Mouse (Mus musculus): Measurements from ENCODE around the gene Tubb1. TPM values are rescaled to one million over a fixed set of nuclear protein-coding genes. Genes with fewer than 3 reads are reported as not detected.

Gene Tubb1
- polyA plus RNA-seq, 1 experiment from 2014 or later, result 36.2 TPM

Other genes with a start within 250 kb of the Tubb1 start
- 343 and 362 TPM in 2 replicates for gene Gnas, start 166.4 kb upstream of the Tubb1 start, polyA plus RNA-seq (2015; fragmentation: Nextera tagmentation; extraction: Ambion mirVana)
- gene Gm20721, start 104.0 kb upstream of the Tubb1 start, polyA plus RNA-seq (2015; fragmentation: Nextera tagmentation; extraction: Ambion mirVana), result 36.1 and 43.2 TPM in 2 replicates
- gene Nelfcd, start 34.9 kb upstream of the Tubb1 start, polyA plus RNA-seq (2015; fragmentation: Nextera tagmentation; extraction: Ambion mirVana), result 75.2 and 82.0 TPM in 2 replicates
- gene Ctsz, start 11.7 kb upstream of the Tubb1 start, polyA plus RNA-seq (2015; fragmentation: Nextera tagmentation; extraction: Ambion mirVana), result 103 and 111 TPM in 2 replicates
- gene Atp5e, start 13.4 kb downstream of the Tubb1 start, polyA plus RNA-seq (2015; fragmentation: Nextera tagmentation; extraction: Ambion mirVana), result 445 and 472 TPM in 2 replicates
- gene Prelid3b, start 22.4 kb downstream of the Tubb1 start, polyA plus RNA-seq (2015; fragmentation: Nextera tagmentation; extraction: Ambion mirVana), result 115 and 131 TPM in 2 replicates
- gene Zfp831, start 192.8 kb downstream of the Tubb1 start, polyA plus RNA-seq (2015; fragmentation: Nextera tagmentation; extraction: Ambion mirVana), result 0.02 TPM in 2 replicates